Mouse (Mus musculus): ENCODE data around the gene Hsdl1.

- TF ChIP-seq CTCF (conservative IDR thresholded peaks at IDR 0.05; ENCODE audit: low read length) = no peak
- TF ChIP-seq POU5F1 (IDR thresholded peaks at IDR 0.05; ENCODE audit: borderline replicate concordance, low read length) = no peak
- no peak for TF ChIP-seq NANOG (IDR thresholded peaks at IDR 0.05; ENCODE audit: borderline replicate concordance, low read length)
Measured at GRCm38 (mm10) chr8:119548560-119549113, 26.3 kb downstream of the Hsdl1 start.

Measured in E14TG2a.4 (cell line).